Mouse (Mus musculus) midbrain, embryonic 16.5 days (tissue): ENCODE results near the gene Lonp2. TPM values are rescaled to one million over a fixed set of nuclear protein-coding genes. Genes with fewer than 3 reads are reported as not detected.

Source experiments
- ATAC-seq: fragments of 200-750 bp; cut with Nextera tagmentation; 2 replicates; pipeline ENCODE4 v1.8.0; 2017; ENCODE audit warnings: moderate TSS enrichment
- H3K27ac ChIP-seq: fragments of 300-500 bp; sonication (generic); 2 replicates; pipeline ENCODE4 v1.5.1; 2014; ENCODE audit warnings: mild to moderate bottlenecking, low read length, mixed read lengths
- H3K27me3 ChIP-seq: fragments of 300-500 bp; sonication (generic); 2 replicates; pipeline ENCODE4 v1.6.1; 2014; ENCODE audit warnings: low read depth, low read length, mixed read lengths; ENCODE audit not compliant: control insufficient read depth, insufficient read depth
- H3K36me3 ChIP-seq: fragments of 300-500 bp; sonication (generic); 2 replicates; pipeline ENCODE4 v1.6.1; 2014; ENCODE audit warnings: mild to moderate bottlenecking, low read length, moderate library complexity, mixed read lengths; ENCODE audit not compliant: control insufficient read depth, insufficient read depth
- H3K4me1 ChIP-seq: fragments of 300-500 bp; sonication (generic); 2 replicates; pipeline ENCODE4 v1.6.1; 2014; ENCODE audit warnings: mild to moderate bottlenecking, low read length, mixed read lengths; ENCODE audit not compliant: control insufficient read depth, insufficient read depth
- H3K4me2 ChIP-seq: fragments of 300-500 bp; sonication (generic); 2 replicates; pipeline ENCODE4 v1.6.1; 2014; ENCODE audit warnings: mild to moderate bottlenecking, low read length, mixed read lengths
- H3K4me3 ChIP-seq: fragments of 300-500 bp; sonication (generic); 2 replicates; pipeline ENCODE4 v1.5.1; 2014; ENCODE audit warnings: low read depth, mild to moderate bottlenecking, low read length, moderate library complexity, mixed read lengths
- H3K9ac ChIP-seq: fragments of 300-500 bp; sonication (generic); 2 replicates; pipeline ENCODE4 v1.6.1; 2014; ENCODE audit warnings: low read depth, low read length, mixed read lengths
- H3K9me3 ChIP-seq: fragments of 300-500 bp; sonication (generic); replicated peaks from 2 replicates; pipeline ENCODE4 v1.6.1; 2014; ENCODE audit warnings: mild to moderate bottlenecking, low read length, mixed read lengths; ENCODE audit not compliant: control insufficient read depth, poor library complexity, severe bottlenecking
- whole genome bisulfite sequencing: fragments of 180-500 bp; shearing (Covaris S2); extraction: QIAGEN DNeasy Blood & Tissue Kit; methylation state at CpG from one replicate; pipeline ENCODE4 v1.1.7; 2014; 5-methylcytosine and 5-hydroxymethylcytosine counted together
- polyA plus RNA-seq: library from polyadenylated mRNA; unstranded; fragments of >200 nt; fragmentation: Nextera tagmentation; extraction: Ambion mirVana; gene quantifications from 2 replicates; pipeline ENCODE4 v1.2.1, GENCODE M21; 2015

Lonp2 gene
- polyA plus RNA-seq, 1 experiment from 2014 or later: 84.8 TPM

GRCm38 (mm10) chr8:86744313-86745220 lies 120.7 kb downstream of the Lonp2 start:
- H3K27ac ChIP-seq: peak overlapping the region; percentile 98
- H3K4me1 ChIP-seq: peaks cover 35% of the 10 kb centered on the region
- 4% methylated on average over 18 of the region's 18 CpGs for WGBS
- no peaks in the 10 kb centered on the region for H3K27me3 ChIP-seq
- peak overlapping the region; percentile 99 for H3K9ac ChIP-seq
- ATAC-seq: no peak; the same call in 1 of the 2 replicates
- H3K36me3 ChIP-seq: no peaks in the 10 kb centered on the region
- peak overlapping the region; percentile 90 for H3K4me3 ChIP-seq
- H3K4me2 ChIP-seq: peak overlapping the region; percentile 87
- H3K9me3 ChIP-seq: no peaks in the 10 kb centered on the region

- Histone ChIP-seq H3K9me3 (no peaks in the 10 kb centered on the region), H3K4me3 (peak within 1 kb of the TSS; percentile 90), H3K36me3 (no peaks in the 10 kb centered on the region), H3K9ac (peak within 1 kb of the TSS; percentile 99), H3K4me2 (peak within 1 kb of the TSS; percentile 88), H3K4me1 (peaks cover 35% of the 10 kb centered on the region), H3K27ac (peak within 1 kb of the TSS; percentile 98), H3K27me3 (no peaks in the 10 kb centered on the region)
- peak; percentile 83 for ATAC-seq
- WGBS: under 1% methylated on average over 58 of the region's 88 CpGs
Observed at GRCm38 (mm10) chr8:86745221-86745934, 121.5 kb downstream of the Lonp2 start, which contains the start of the genes Gm10638 and Siah1a. Gm10638 (plus strand) TSS chr8:86745699. Siah1a (minus strand) TSS chr8:86745934.

GRCm38 (mm10) chr8:86745935-86746441 lies 122.1 kb downstream of the Lonp2 start:
- no peaks in the 10 kb centered on the region for H3K36me3 ChIP-seq
- WGBS: under 1% methylated on average over 63 of the region's 70 CpGs
- no peaks in the 10 kb centered on the region for H3K27me3 ChIP-seq
- H3K27ac ChIP-seq: peak overlapping the region; percentile 98
- ATAC-seq: peak; percentile 93
- H3K9ac ChIP-seq: peak overlapping the region; percentile 99
- H3K4me3 ChIP-seq: peak overlapping the region; percentile 90
- H3K4me1 ChIP-seq: peaks cover 35% of the 10 kb centered on the region
- H3K9me3 ChIP-seq: no peaks in the 10 kb centered on the region
- peak overlapping the region; percentile 88 for H3K4me2 ChIP-seq

GRCm38 (mm10) chr8:86746511-86746910 lies 122.7 kb downstream of the Lonp2 start:
- Histone ChIP-seq H3K27me3 (no peaks in the 10 kb centered on the region), H3K9ac (peak overlapping the region; percentile 99), H3K4me1 (peaks cover 30% of the 10 kb centered on the region), H3K4me3 (peak overlapping the region; percentile 90), H3K36me3 (no peaks in the 10 kb centered on the region), H3K27ac (peak overlapping the region; percentile 98), H3K9me3 (no peaks in the 10 kb centered on the region), H3K4me2 (peak overlapping the region; percentile 88)
- 1% methylated on average over 11 of the region's 11 CpGs for WGBS
- ATAC-seq: peak; percentile 32; the same call in 1 of the 2 replicates

- Histone ChIP-seq H3K27me3 (no peaks in the 10 kb centered on the region), H3K9me3 (no peaks in the 10 kb centered on the region), H3K36me3 (no peaks in the 10 kb centered on the region), H3K9ac (no peak overlapping the region), H3K4me2 (no peak overlapping the region), H3K4me3 (no peak overlapping the region), H3K27ac (no peak overlapping the region), H3K4me1 (peaks cover 6% of the 10 kb centered on the region)
- ATAC-seq: no peak
- 47% methylated on average over 2 of the region's 2 CpGs for WGBS
Observed at GRCm38 (mm10) chr8:86749842-86750241, 126.0 kb downstream of the Lonp2 start.

- no peaks in the 10 kb centered on the region for H3K27me3 ChIP-seq
- no peak overlapping the region for H3K27ac ChIP-seq
- H3K4me2 ChIP-seq: peak overlapping the region; percentile 30
- peak overlapping the region; percentile 0; the same call in 1 of the 2 replicates for H3K4me3 ChIP-seq
- 0 out of 2 replicates have a peak overlapping the region, but pooled peaks have one; percentile 16 for H3K9ac ChIP-seq
- H3K9me3 ChIP-seq: no peaks in the 10 kb centered on the region
- no peaks in the 10 kb centered on the region for H3K36me3 ChIP-seq
- 13% methylated on average over 23 of the region's 23 CpGs for WGBS
- 0 out of 2 replicates have a peak, but pooled peaks cover 3% of the 10 kb centered on the region for H3K4me1 ChIP-seq
- no peak for ATAC-seq
Observed at GRCm38 (mm10) chr8:86756948-86757733, 133.3 kb downstream of the Lonp2 start.

GRCm38 (mm10) chr8:86758651-86759050 lies 134.8 kb downstream of the Lonp2 start:
- ATAC-seq: no peak
- 79% methylated on average over 3 of the region's 3 CpGs for WGBS

GRCm38 (mm10) chr8:86759090-86759491 lies 135.2 kb downstream of the Lonp2 start:
- WGBS: 60% methylated on average over 4 of the region's 4 CpGs
- Histone ChIP-seq H3K9ac (no peak overlapping the region), H3K9me3 (no peaks in the 10 kb centered on the region), H3K36me3 (no peaks in the 10 kb centered on the region), H3K4me1 (0 out of 2 replicates have a peak, but pooled peaks cover 3% of the 10 kb centered on the region), H3K27me3 (no peaks in the 10 kb centered on the region), H3K27ac (no peak overlapping the region), H3K4me2 (no peak overlapping the region), H3K4me3 (no peak overlapping the region)
- no peak for ATAC-seq

More at GRCm38 (mm10) chr8:86758651-86759050, 134.8 kb downstream of the Lonp2 start:
- no peaks in the 10 kb centered on the region for H3K27me3 ChIP-seq
- no peak overlapping the region for H3K4me2 ChIP-seq
- H3K4me3 ChIP-seq: no peak overlapping the region
- no peak overlapping the region for H3K27ac ChIP-seq
- H3K9me3 ChIP-seq: no peaks in the 10 kb centered on the region
- H3K36me3 ChIP-seq: no peaks in the 10 kb centered on the region
- H3K9ac ChIP-seq: no peak overlapping the region
- 0 out of 2 replicates have a peak, but pooled peaks cover 3% of the 10 kb centered on the region for H3K4me1 ChIP-seq
